Mouse (Mus musculus): ENCODE measurements at regions not wholly inside any gene's neighbourhood (a gene's known extent, or its start where the extent isn't known, plus 50 kb on each side); places are given as distances from the start of the nearest gene placed in this dataset.

DNA sequence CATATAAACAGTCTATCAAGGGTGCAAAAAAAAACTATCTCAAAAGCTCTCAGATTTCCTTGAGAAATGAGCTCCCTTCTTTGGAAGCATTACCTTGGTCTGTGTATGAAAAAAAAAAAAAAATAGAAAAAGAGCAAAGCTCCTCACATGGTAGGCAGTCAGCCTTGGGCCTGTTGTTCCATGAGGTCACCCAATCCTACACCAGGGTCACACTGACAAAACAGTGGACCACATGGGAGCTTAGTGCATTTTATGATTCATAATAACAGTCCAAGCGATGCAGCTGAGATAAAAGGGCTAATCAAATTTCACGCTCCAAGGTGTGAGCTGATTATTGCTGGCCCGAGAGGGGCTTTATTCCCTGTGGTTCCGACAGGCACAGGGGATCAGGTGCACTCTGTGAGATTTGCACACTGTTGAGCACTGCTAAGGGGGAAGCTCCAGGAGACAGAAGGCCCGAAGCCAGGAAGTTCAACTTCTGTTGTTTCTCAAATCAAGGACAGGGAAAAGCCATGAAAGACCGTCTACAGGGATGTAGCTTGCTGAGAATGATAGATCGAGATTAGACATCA lies 352.1 kb upstream of the Gm6657 start:
- TF ChIP-seq POLR2A (IDR thresholded peaks at IDR 0.05; ENCODE audit: insufficient read depth, low read length), result no peak
- TF ChIP-seq CTCF (IDR thresholded peaks at IDR 0.05; ENCODE audit: low read depth, low read length), result no peak
- TF ChIP-seq EP300 (IDR thresholded peaks at IDR 0.05; ENCODE audit: insufficient read depth, low read depth, low read length), result no peak
- no peaks in the 10 kb centered on the region for H3K4me1 ChIP-seq (ENCODE audit: control insufficient read depth, insufficient read depth, low read length)
- no peak overlapping the region for H3K27ac ChIP-seq (ENCODE audit: insufficient read depth, low read length)
- no peak overlapping the region for H3K4me3 ChIP-seq (ENCODE audit: low read depth, low read length)
- no peaks in the 10 kb centered on the region for H3K36me3 ChIP-seq (ENCODE audit: control insufficient read depth, insufficient read depth, low read length, poor library complexity, severe bottlenecking)
- no peak overlapping the region for H3K9ac ChIP-seq (ENCODE audit: low read depth, poor library complexity, severe bottlenecking)
- no peaks in the 10 kb centered on the region for H3K9me3 ChIP-seq (replicated peaks; ENCODE audit: control insufficient read depth, insufficient read depth, low read length, poor library complexity, severe bottlenecking)
- no peaks in the 10 kb centered on the region for H3K27me3 ChIP-seq (ENCODE audit: control insufficient read depth, insufficient read depth, low read length, poor library complexity, severe bottlenecking)

DNA sequence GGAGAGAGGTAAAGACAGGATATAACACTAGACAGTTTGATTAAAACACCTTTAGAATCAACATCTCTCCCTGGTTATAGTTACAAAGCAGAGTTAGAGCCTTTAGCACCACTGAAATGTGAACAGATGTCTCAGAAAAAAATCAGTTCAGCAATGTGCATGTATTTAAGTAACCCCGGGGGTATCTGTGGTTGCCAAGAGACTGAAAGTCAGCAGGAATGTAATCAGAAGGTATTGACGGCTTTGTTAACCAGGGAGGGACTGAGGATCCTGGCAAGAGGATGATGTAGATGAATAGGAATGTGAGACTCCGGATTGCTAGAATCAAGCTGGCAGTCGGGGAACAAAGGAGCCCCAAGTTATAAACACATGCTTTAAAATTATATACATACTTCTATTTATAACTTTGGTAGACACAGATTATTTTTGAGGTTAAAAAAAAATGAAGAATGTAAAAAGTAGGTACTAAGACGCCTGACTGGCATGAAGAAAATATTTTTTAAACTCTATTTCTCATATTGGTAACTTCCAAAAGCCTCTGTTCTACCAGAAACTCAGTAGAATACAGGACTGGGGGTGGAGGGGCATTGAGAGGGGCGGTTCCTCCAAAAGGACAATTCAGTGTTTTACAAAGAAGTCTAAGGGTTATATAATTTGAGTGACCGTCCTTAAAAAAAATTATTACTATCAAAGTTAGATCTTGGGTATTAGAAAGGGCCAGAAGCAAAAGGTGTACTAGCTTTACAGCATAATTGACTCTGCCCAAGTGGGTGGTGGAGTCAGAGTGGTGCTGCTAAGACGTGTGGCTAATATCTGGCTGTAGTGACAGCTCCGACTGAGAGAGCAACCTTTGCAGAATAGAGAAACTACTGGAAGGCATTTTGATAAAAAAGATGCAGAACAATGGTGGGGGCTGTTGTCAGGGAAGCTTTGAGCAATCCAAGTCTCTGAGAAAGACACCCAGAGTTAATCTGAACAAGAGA lies 341.2 kb upstream of the Gm6657 start:
- Histone ChIP-seq H3K36me3 (ENCODE audit: control insufficient read depth, insufficient read depth, low read length, poor library complexity, severe bottlenecking) (no peaks in the 10 kb centered on the region), H3K27ac (ENCODE audit: insufficient read depth, low read length) (no peak overlapping the region), H3K27me3 (ENCODE audit: control insufficient read depth, insufficient read depth, low read length, poor library complexity, severe bottlenecking) (no peaks in the 10 kb centered on the region), H3K9me3 (replicated peaks; ENCODE audit: control insufficient read depth, insufficient read depth, low read length, poor library complexity, severe bottlenecking) (no peaks in the 10 kb centered on the region), H3K4me1 (ENCODE audit: control insufficient read depth, insufficient read depth, low read length) (no peaks in the 10 kb centered on the region), H3K4me3 (ENCODE audit: low read depth, low read length) (no peak overlapping the region), H3K9ac (ENCODE audit: low read depth, poor library complexity, severe bottlenecking) (no peak overlapping the region)
- TF ChIP-seq CTCF (IDR thresholded peaks at IDR 0.05; ENCODE audit: low read depth, low read length) (no peak), EP300 (IDR thresholded peaks at IDR 0.05; ENCODE audit: insufficient read depth, low read depth, low read length) (no peak), POLR2A (IDR thresholded peaks at IDR 0.05; ENCODE audit: insufficient read depth, low read length) (no peak)

DNA sequence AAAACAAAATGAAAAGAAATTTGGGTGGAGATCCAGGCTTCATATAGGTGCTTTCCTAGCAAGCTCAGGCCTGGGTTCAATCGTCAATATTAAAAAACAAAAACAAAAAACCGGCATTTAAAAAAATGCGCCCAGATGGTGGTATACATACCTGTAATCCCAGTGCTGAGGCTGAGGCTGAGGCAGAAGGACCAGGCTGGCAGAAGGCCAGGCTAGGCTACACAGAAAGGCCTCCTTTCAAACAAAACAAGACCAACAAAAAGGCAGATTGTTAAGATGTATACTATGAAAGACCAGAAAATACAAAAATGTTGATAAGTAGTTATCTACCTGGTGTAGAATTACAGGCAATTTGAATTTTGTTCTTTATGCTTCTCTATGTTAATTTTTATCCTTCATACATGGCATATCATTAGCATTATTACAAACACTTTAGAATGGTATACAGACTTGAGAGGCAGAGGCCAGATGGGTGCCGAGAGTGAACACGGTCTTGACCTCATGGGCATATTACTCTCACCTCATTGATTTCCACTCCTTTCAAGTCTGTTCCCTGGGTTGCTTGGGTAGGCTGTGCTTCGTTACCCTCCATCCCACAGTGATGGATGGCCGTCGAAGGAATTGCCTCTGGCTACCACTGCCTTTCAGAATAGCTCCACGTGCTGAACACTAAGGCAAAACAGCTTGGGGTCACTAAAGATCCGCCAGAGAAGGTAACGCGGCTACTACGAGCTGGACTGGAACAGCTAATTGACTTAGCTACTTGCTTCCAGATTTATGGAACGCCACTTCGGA lies 339.6 kb upstream of the Gm6657 start:
- Histone ChIP-seq H3K4me1 (ENCODE audit: control insufficient read depth, insufficient read depth, low read length) (no peaks in the 10 kb centered on the region), H3K9ac (ENCODE audit: low read depth, poor library complexity, severe bottlenecking) (no peak overlapping the region), H3K9me3 (replicated peaks; ENCODE audit: control insufficient read depth, insufficient read depth, low read length, poor library complexity, severe bottlenecking) (no peaks in the 10 kb centered on the region), H3K4me3 (ENCODE audit: low read depth, low read length) (no peak overlapping the region), H3K27ac (ENCODE audit: insufficient read depth, low read length) (no peak overlapping the region), H3K27me3 (ENCODE audit: control insufficient read depth, insufficient read depth, low read length, poor library complexity, severe bottlenecking) (no peaks in the 10 kb centered on the region), H3K36me3 (ENCODE audit: control insufficient read depth, insufficient read depth, low read length, poor library complexity, severe bottlenecking) (no peaks in the 10 kb centered on the region)
- no peak for TF ChIP-seq EP300 (IDR thresholded peaks at IDR 0.05; ENCODE audit: insufficient read depth, low read depth, low read length)
- no peak for TF ChIP-seq CTCF (IDR thresholded peaks at IDR 0.05; ENCODE audit: low read depth, low read length)
- TF ChIP-seq POLR2A (IDR thresholded peaks at IDR 0.05; ENCODE audit: insufficient read depth, low read length), result no peak

DNA sequence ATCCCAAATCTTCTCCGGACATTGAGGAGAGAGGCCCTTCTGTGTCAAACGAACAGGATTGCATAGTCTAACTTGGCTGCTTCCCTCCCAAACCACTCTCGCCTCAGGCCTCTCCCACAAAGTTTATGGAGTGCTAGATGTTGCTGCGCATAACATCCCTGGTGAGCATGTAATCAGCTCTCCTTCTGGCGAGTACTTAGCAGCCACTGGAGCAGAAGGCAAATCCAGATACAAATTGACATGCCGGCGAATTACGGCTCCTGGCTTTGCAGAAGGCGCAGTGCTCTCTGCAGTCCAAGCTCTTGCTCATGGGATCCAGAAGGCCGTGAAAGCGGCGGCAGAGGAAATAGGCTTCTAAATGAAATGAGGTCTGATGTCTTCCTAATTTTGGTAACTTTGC lies 338.2 kb upstream of the Gm6657 start:
- H3K4me1 ChIP-seq (ENCODE audit: control insufficient read depth, insufficient read depth, low read length), result no peaks in the 10 kb centered on the region
- H3K36me3 ChIP-seq (ENCODE audit: control insufficient read depth, insufficient read depth, low read length, poor library complexity, severe bottlenecking), result no peaks in the 10 kb centered on the region
- H3K4me3 ChIP-seq (ENCODE audit: low read depth, low read length), result no peak overlapping the region
- TF ChIP-seq CTCF (IDR thresholded peaks at IDR 0.05; ENCODE audit: low read depth, low read length), result no peak
- no peaks in the 10 kb centered on the region for H3K9me3 ChIP-seq (replicated peaks; ENCODE audit: control insufficient read depth, insufficient read depth, low read length, poor library complexity, severe bottlenecking)
- H3K27me3 ChIP-seq (ENCODE audit: control insufficient read depth, insufficient read depth, low read length, poor library complexity, severe bottlenecking), result no peaks in the 10 kb centered on the region
- H3K27ac ChIP-seq (ENCODE audit: insufficient read depth, low read length), result no peak overlapping the region
- no peak overlapping the region for H3K9ac ChIP-seq (ENCODE audit: low read depth, poor library complexity, severe bottlenecking)

DNA sequence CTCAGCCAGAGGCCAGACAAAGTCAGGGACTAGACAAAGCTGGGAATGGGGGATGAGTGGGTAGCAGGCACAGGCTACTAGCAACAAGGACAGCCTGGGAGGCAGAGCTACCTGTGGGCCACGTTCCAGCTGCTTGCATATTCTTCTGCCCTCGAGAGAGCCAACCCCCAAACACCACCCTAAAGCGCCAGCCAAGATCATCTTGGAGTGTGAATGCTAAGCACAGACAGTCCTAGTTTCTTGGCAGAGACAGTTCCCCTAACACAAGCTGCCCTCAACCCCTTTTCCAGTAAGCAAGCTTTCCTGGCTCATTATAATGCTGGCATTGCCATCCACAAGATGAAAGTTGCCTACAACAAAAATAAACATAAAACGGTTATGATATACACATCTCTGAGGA lies 336.8 kb upstream of the Gm6657 start:
- Histone ChIP-seq H3K4me3 (ENCODE audit: low read depth, low read length) (no peak overlapping the region), H3K27me3 (ENCODE audit: control insufficient read depth, insufficient read depth, low read length, poor library complexity, severe bottlenecking) (no peaks in the 10 kb centered on the region), H3K4me1 (ENCODE audit: control insufficient read depth, insufficient read depth, low read length) (no peaks in the 10 kb centered on the region), H3K9ac (ENCODE audit: low read depth, poor library complexity, severe bottlenecking) (no peak overlapping the region), H3K9me3 (replicated peaks; ENCODE audit: control insufficient read depth, insufficient read depth, low read length, poor library complexity, severe bottlenecking) (no peaks in the 10 kb centered on the region), H3K36me3 (ENCODE audit: control insufficient read depth, insufficient read depth, low read length, poor library complexity, severe bottlenecking) (no peaks in the 10 kb centered on the region), H3K27ac (ENCODE audit: insufficient read depth, low read length) (no peak overlapping the region)
- TF ChIP-seq POLR2A (IDR thresholded peaks at IDR 0.05; ENCODE audit: insufficient read depth, low read length), result no peak
- no peak for TF ChIP-seq CTCF (IDR thresholded peaks at IDR 0.05; ENCODE audit: low read depth, low read length)
- TF ChIP-seq EP300 (IDR thresholded peaks at IDR 0.05; ENCODE audit: insufficient read depth, low read depth, low read length), result no peak
